Mouse (Mus musculus) left cerebral cortex, adult 9 months (tissue): Measurements from ENCODE around the gene Plk3.
A peak's percentile ranks its signal among the peaks of the same experiment; 100 is the strongest.
"Not testable (repeated sequence)": the region's sequence is repeated elsewhere in the genome, so short reads cannot be mapped to it uniquely, and the experiment has no call there.

Experiments
- DNase-seq, 2 experiments: peaks; one replicate each; pipeline ENCODE4 v3.0.0; 2022; ENCODE audit warnings: low spot score in 2 of 2

The Plk3 gene

GRCm38 (mm10) chr4:117133817-117134600 lies at the start of gene Plk3:
TSS of gene Plk3 (minus strand) at chr4:117133963.
- DNase-seq, result peak; percentile 93 to 99

DNA sequence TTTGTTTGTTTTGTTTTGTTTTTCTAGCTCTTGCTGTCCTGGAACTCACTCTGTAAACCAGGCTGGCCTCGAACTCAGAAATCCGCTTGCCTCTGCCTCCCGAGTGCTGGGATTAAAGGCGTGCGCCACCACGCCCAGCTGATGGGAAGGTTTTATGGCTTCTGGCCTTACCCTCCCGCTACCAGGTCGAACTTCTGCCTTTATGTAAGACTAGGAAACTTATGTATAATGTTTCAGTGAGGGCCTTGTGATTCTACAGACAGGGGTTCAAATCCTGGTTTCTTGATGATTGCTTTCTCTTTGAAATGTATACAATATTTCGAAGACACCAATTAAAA lies 49.0 kb upstream of the Plk3 start:
- DNase-seq, result not testable (repeated sequence)

GRCm38 (mm10) chr4:117181863-117182758 lies 48.3 kb upstream of the Plk3 start, which contains the start of gene Kif2c:
TSS of gene Kif2c (minus strand) at chr4:117182639.
- DNase-seq, result peak; percentile 80 to 95

GRCm38 (mm10) chr4:117169936-117170335 lies 36.2 kb upstream of the Plk3 start:
- DNase-seq, result no peak

GRCm38 (mm10) chr4:117161183-117161582 lies 27.4 kb upstream of the Plk3 start:
- DNase-seq, result no peak

- DNase-seq, result no peak
Observed at GRCm38 (mm10) chr4:117159666-117160065, 25.9 kb upstream of the Plk3 start.

- no peak for DNase-seq
Observed at GRCm38 (mm10) chr4:117156372-117156771, 22.6 kb upstream of the Plk3 start.

- peak; percentile 74 to 85 for DNase-seq
Observed at GRCm38 (mm10) chr4:117155792-117156355, 22.1 kb upstream of the Plk3 start, which contains the start of gene Rps8. TSS of gene Rps8 (minus strand) at chr4:117156243.

- no peak for DNase-seq
Observed at GRCm38 (mm10) chr4:117155020-117155791, 21.4 kb upstream of the Plk3 start.

GRCm38 (mm10) chr4:117152714-117153113 lies 19.0 kb upstream of the Plk3 start:
- DNase-seq, result no peak

DNA sequence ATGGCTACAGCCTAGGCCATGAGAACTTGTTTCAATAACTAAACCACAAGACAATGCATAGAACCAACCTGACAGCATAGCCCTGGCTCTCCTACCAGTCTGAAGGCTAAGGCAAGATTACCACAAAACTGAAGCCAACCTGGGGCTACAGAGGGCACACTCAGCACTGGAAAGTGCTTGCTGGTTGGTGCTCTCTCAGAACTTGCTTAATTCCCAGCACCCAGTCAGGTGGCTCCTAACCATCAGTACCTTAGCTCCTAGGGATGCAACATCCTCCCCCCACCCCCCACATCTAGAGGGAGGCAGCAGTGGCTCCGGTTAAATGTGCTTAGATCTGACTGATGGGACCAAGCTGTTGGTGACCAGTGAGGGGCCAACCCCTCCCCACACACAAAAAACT lies 17.7 kb upstream of the Plk3 start:
- no peak for DNase-seq

DNA sequence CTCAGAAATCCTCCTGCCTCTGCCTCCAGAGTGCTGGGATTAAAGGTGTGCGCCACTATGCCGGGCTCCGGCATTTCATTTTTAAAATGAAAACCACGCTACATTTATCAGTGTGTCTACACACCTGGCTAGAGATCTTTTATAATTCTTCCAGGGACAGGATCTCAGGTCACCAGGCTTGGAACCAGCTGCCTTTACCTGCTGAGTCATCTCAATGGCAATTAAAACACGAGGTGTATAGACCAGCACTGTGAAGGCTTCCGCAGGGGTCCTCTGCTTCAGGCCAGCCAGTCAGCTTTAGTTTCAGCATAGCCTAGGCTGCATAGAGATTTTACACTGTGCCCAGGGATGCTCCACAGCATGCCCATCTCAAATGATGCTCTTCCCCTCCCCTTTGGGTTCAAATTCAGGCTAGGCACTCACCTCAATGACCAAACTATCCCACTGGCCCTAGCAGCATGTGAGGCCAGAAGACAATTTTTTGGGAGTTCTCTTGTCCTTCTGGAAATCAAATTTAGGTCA lies 16.5 kb upstream of the Plk3 start:
- no peak for DNase-seq

GRCm38 (mm10) chr4:117149291-117150211 lies 15.8 kb upstream of the Plk3 start:
- DNase-seq, result no peak

GRCm38 (mm10) chr4:117148815-117149214 lies 15.1 kb upstream of the Plk3 start:
- DNase-seq, result no peak

GRCm38 (mm10) chr4:117148047-117148713 lies 14.4 kb upstream of the Plk3 start:
- DNase-seq, result no peak

DNA sequence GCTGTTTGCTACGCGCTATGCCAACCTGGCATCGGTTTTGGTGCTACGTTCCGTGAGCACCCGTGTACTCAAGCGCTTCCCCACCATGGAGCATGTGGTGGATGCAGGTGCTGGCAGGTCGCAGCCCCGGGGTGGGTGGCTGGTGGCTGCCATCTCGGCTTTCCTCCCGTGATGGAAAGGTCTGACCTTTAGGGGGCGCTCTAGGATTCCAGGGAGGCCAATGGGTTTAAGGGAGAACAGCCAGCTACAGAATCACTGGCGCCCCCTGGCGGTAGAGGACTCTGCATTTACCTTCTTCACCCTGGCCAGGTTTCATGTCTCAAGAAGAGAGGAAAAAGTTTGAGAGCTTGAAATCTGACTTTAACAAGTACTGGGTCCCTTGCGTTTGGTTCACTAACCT lies 12.4 kb upstream of the Plk3 start:
- DNase-seq, result peak in 1 of 2 experiments; percentile 85

- no peak for DNase-seq
Observed at GRCm38 (mm10) chr4:117145248-117145647, 11.5 kb upstream of the Plk3 start.

- DNase-seq, result no peak
Observed at GRCm38 (mm10) chr4:117143023-117143422, 9.3 kb upstream of the Plk3 start.

GRCm38 (mm10) chr4:117140613-117141012 lies 6.8 kb upstream of the Plk3 start:
- no peak for DNase-seq

GRCm38 (mm10) chr4:117139217-117139612 lies 5.5 kb upstream of the Plk3 start:
- no peak for DNase-seq
